Mouse (Mus musculus) hindbrain, embryonic 10.5 days (tissue): ENCODE data around the gene Ctdspl. TPM values are rescaled to one million over a fixed set of nuclear protein-coding genes. Genes with fewer than 3 reads are reported as not detected.

Experiments used
- DNase-seq: peaks from one replicate; pipeline ENCODE4 v3.0.0-alpha.2; 2017; ENCODE audit warnings: low spot score
- H3K27ac ChIP-seq: fragments of 300-500 bp; sonication (generic); 2 replicates; pipeline ENCODE4 v1.5.1; 2016; ENCODE audit warnings: mild to moderate bottlenecking, moderate library complexity
- H3K27me3 ChIP-seq: fragments of 300-500 bp; sonication (generic); 2 replicates; pipeline ENCODE4 v1.6.1; 2016; ENCODE audit warnings: mild to moderate bottlenecking; ENCODE audit not compliant: poor library complexity, insufficient read depth, severe bottlenecking
- H3K36me3 ChIP-seq: fragments of 300-500 bp; sonication (generic); 2 replicates; pipeline ENCODE4 v1.6.1; 2016; ENCODE audit warnings: mild to moderate bottlenecking, moderate library complexity
- H3K4me1 ChIP-seq: fragments of 300-500 bp; sonication (generic); replicated peaks from 2 replicates; pipeline ENCODE4 v1.6.1; 2016; ENCODE audit warnings: mild to moderate bottlenecking
- H3K4me3 ChIP-seq: fragments of 300-500 bp; sonication (generic); 2 replicates; pipeline ENCODE4 v1.5.1; 2016; ENCODE audit warnings: mild to moderate bottlenecking, moderate library complexity
- H3K9me3 ChIP-seq: fragments of 300-500 bp; sonication (generic); 2 replicates; pipeline ENCODE4 v1.6.1; 2016; ENCODE audit warnings: mild to moderate bottlenecking, moderate library complexity
- WGBS: fragments of 180-500 bp; shearing (Covaris S2); methylation state at CpG from one replicate; pipeline ENCODE4 v1.1.7; 2016; 5-methylcytosine and 5-hydroxymethylcytosine counted together
- polyA plus RNA-seq: library from polyadenylated mRNA; unstranded; fragments of >200 nt; fragmentation: Nextera tagmentation; extraction: Ambion mirVana; gene quantifications from 2 replicates; pipeline ENCODE4 v1.2.1, GENCODE M21; 2016

Ctdspl gene
- polyA plus RNA-seq, 1 experiment from 2014 or later = 6.8 TPM

GRCm38 (mm10) chr9:119003990-119004702, 77.9 kb downstream of the Ctdspl start:
- H3K9me3 ChIP-seq = no peaks in the 10 kb centered on the region
- no peak for DNase-seq
- no peak overlapping the region for H3K4me3 ChIP-seq
- peak overlapping the region; percentile 8; the same call in 1 of the 2 replicates for H3K27ac ChIP-seq
- WGBS = 90% methylated on average over 23 of the region's 23 CpGs
- H3K36me3 ChIP-seq = no peaks in the 10 kb centered on the region
- no peaks in the 10 kb centered on the region for H3K27me3 ChIP-seq
- peaks cover 60% of the 10 kb centered on the region for H3K4me1 ChIP-seq

GRCm38 (mm10) chr9:119004703-119005076, 78.4 kb downstream of the Ctdspl start:
- no peaks in the 10 kb centered on the region for H3K36me3 ChIP-seq
- WGBS = 85% methylated on average over 16 of the region's 16 CpGs
- H3K27ac ChIP-seq = peak overlapping the region; percentile 60
- H3K4me3 ChIP-seq = no peak overlapping the region
- H3K4me1 ChIP-seq = peaks cover 64% of the 10 kb centered on the region
- no peak for DNase-seq
- no peaks in the 10 kb centered on the region for H3K9me3 ChIP-seq
- H3K27me3 ChIP-seq = no peaks in the 10 kb centered on the region

GRCm38 (mm10) chr9:119005303-119006029, 79.2 kb downstream of the Ctdspl start:
- Histone ChIP-seq H3K36me3 (no peaks in the 10 kb centered on the region), H3K4me1 (peaks cover 71% of the 10 kb centered on the region), H3K27ac (peak overlapping the region; percentile 60), H3K4me3 (no peak overlapping the region), H3K27me3 (no peaks in the 10 kb centered on the region), H3K9me3 (no peaks in the 10 kb centered on the region)
- no peak for DNase-seq
- 79% methylated on average over 15 of the region's 15 CpGs for WGBS

GRCm38 (mm10) chr9:119007266-119007665, 81.0 kb downstream of the Ctdspl start:
- Histone ChIP-seq H3K4me1 (peaks cover 59% of the 10 kb centered on the region), H3K27ac (no peak overlapping the region), H3K36me3 (no peaks in the 10 kb centered on the region), H3K27me3 (no peaks in the 10 kb centered on the region), H3K9me3 (no peaks in the 10 kb centered on the region), H3K4me3 (no peak overlapping the region)
- 86% methylated on average over 10 of the region's 10 CpGs for WGBS
- DNase-seq = no peak

- no peaks in the 10 kb centered on the region for H3K27me3 ChIP-seq
- no peak for DNase-seq
- no peaks in the 10 kb centered on the region for H3K9me3 ChIP-seq
- H3K4me1 ChIP-seq = peaks cover 48% of the 10 kb centered on the region
- H3K4me3 ChIP-seq = no peak overlapping the region
- no peak overlapping the region for H3K27ac ChIP-seq
- 76% methylated on average over 7 of the region's 7 CpGs for WGBS
- peaks cover 8% of the 10 kb centered on the region; the same call in 1 of the 2 replicates for H3K36me3 ChIP-seq
Measured at GRCm38 (mm10) chr9:119008871-119009270, 82.6 kb downstream of the Ctdspl start.

GRCm38 (mm10) chr9:119010156-119010710, 84.0 kb downstream of the Ctdspl start:
- Histone ChIP-seq H3K27ac (peak overlapping the region; percentile 8; the same call in 1 of the 2 replicates), H3K9me3 (no peaks in the 10 kb centered on the region), H3K36me3 (peaks cover 12% of the 10 kb centered on the region), H3K27me3 (no peaks in the 10 kb centered on the region), H3K4me3 (no peak overlapping the region), H3K4me1 (peaks cover 34% of the 10 kb centered on the region)
- no peak for DNase-seq
- whole genome bisulfite sequencing = 78% methylated on average over 13 of the region's 13 CpGs

GRCm38 (mm10) chr9:119016785-119017507, 90.7 kb downstream of the Ctdspl start:
- Histone ChIP-seq H3K27me3 (no peaks in the 10 kb centered on the region), H3K36me3 (peaks cover 20% of the 10 kb centered on the region), H3K4me1 (peaks cover 12% of the 10 kb centered on the region), H3K4me3 (no peak overlapping the region), H3K27ac (no peak overlapping the region), H3K9me3 (no peaks in the 10 kb centered on the region)
- DNase-seq = no peak
- 87% methylated on average over 7 of the region's 7 CpGs for WGBS

GRCm38 (mm10) chr9:119021731-119022130, 95.5 kb downstream of the Ctdspl start:
- H3K4me1 ChIP-seq = peaks cover 15% of the 10 kb centered on the region
- H3K27ac ChIP-seq = peak overlapping the region; percentile 66
- WGBS = 79% methylated on average over 7 of the region's 7 CpGs
- no peaks in the 10 kb centered on the region for H3K9me3 ChIP-seq
- H3K4me3 ChIP-seq = no peak overlapping the region
- DNase-seq = no peak
- no peaks in the 10 kb centered on the region for H3K27me3 ChIP-seq
- H3K36me3 ChIP-seq = peaks cover 9% of the 10 kb centered on the region; the same call in 1 of the 2 replicates

GRCm38 (mm10) chr9:119025263-119025662, 99.0 kb downstream of the Ctdspl start:
- Histone ChIP-seq H3K4me1 (peaks cover 15% of the 10 kb centered on the region), H3K9me3 (no peaks in the 10 kb centered on the region), H3K36me3 (peaks cover 4% of the 10 kb centered on the region; the same call in 1 of the 2 replicates), H3K27me3 (no peaks in the 10 kb centered on the region), H3K27ac (no peak overlapping the region), H3K4me3 (no peak overlapping the region)
- no peak for DNase-seq
- 85% methylated on average over 6 of the region's 6 CpGs for WGBS

- 90% methylated on average over 7 of the region's 7 CpGs for WGBS
- peaks cover 4% of the 10 kb centered on the region; the same call in 1 of the 2 replicates for H3K36me3 ChIP-seq
- no peaks in the 10 kb centered on the region for H3K9me3 ChIP-seq
- peaks cover 11% of the 10 kb centered on the region for H3K4me1 ChIP-seq
- H3K27me3 ChIP-seq = no peaks in the 10 kb centered on the region
- no peak overlapping the region for H3K4me3 ChIP-seq
- H3K27ac ChIP-seq = no peak overlapping the region
- DNase-seq = no peak
Measured at GRCm38 (mm10) chr9:119025832-119026331, 99.6 kb downstream of the Ctdspl start.

- Histone ChIP-seq H3K27ac (no peak overlapping the region), H3K9me3 (no peaks in the 10 kb centered on the region), H3K4me1 (peaks cover 13% of the 10 kb centered on the region), H3K27me3 (peaks cover 3% of the 10 kb centered on the region; the same call in 1 of the 2 replicates), H3K4me3 (no peak overlapping the region), H3K36me3 (peaks cover 4% of the 10 kb centered on the region; the same call in 1 of the 2 replicates)
- no peak for DNase-seq
- 91% methylated on average over 7 of the region's 7 CpGs for WGBS
Measured at GRCm38 (mm10) chr9:119027337-119027736, 101.1 kb downstream of the Ctdspl start.
